Mouse (Mus musculus): ENCODE results near the gene Tmem39a.

Gene Tmem39a

DNA sequence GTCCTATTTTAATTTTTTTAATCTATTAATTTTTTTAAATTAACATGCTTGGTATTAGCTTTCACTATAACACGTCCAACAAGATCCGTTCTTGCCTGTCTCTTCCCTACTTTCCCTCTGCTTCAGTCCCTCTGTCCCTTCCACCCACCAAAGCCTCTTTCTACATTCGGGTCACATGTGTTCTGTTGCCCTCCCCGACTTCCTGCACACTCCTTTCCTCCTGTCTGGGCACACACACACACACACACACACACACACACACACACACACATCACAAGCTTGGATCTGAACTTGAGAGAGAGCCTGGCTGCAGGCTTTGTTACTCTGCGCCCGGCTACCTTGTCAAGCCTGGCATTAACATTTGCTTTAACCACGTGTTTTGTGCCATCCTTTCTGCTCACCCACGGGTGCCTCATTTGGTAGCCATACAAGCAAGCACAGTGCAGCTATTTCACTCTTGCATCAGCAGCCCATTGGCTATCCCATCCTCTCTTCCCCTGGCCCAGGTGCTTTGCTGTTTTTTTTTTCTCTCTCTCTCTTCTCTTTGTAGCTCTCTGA is 77.4 kb downstream of the Tmem39a start:
- DNase-seq (ENCODE audit: low spot score): no peak

DNA sequence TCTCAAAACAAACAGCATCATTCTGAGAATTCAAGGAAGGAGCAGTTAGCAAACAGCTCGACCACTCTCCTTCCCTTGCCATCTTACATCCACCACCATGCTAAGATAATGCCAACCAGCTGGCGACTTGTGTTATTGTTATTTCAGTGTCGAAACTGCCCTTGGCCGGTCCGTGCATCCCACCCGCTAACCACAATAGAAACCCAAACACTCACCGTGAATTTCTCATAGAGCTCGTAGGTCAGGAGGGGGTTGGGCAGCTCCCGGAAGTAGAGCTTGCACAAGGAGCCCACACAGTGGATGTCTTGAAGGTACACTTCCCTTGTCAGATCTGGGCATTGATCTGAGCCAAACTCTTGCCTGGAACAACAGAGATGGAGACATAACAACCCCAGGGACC is 78.2 kb downstream of the Tmem39a start:
- DNase-seq (ENCODE audit: low spot score): no peak

DNA sequence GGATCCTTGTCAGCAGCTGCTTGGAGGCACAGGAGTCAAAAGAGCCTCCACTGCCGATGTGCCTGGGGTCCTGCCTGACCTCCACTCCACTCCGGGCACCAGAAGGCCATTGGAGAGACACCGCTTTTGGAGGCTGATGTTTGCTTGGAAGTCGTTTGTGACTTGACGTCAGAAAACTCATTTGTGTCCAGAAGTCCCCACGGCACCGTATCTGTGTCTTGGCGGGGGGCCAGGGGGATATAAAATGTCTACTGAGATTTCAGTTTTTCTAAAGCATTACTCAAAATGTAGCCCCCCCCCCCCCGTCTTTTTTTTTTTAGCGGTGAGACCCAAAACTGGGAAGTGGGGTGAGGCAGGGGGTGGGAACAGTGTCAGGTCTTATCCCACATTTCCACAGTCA is 78.6 kb downstream of the Tmem39a start:
- no peak for DNase-seq (ENCODE audit: low spot score)
